Mouse (Mus musculus) liver, embryonic 12.5 days (tissue): ENCODE results near the gene Dctn5. TPM values are rescaled to one million over a fixed set of nuclear protein-coding genes. Genes with fewer than 3 reads are reported as not detected.

ENCODE experiments used
- ATAC-seq: fragments of 200-750 bp; cut with Nextera tagmentation; 2 replicates; pipeline ENCODE4 v1.8.0; 2017; ENCODE audit warnings: moderate number of reproducible peaks, mild to moderate bottlenecking, moderate library complexity
- H3K27ac ChIP-seq: fragments of 300-500 bp; sonication (generic); 2 replicates; pipeline ENCODE4 v1.5.1; 2016; ENCODE audit warnings: mild to moderate bottlenecking
- H3K27me3 ChIP-seq: fragments of 300-500 bp; sonication (generic); replicated peaks from 2 replicates; pipeline ENCODE4 v1.6.1; 2016; ENCODE audit warnings: mild to moderate bottlenecking, moderate library complexity
- H3K36me3 ChIP-seq: fragments of 300-500 bp; sonication (generic); 2 replicates; pipeline ENCODE4 v1.6.1; 2016; ENCODE audit warnings: mild to moderate bottlenecking, moderate library complexity
- H3K4me1 ChIP-seq: fragments of 300-500 bp; sonication (generic); 2 replicates; pipeline ENCODE4 v1.6.1; 2016
- H3K4me2 ChIP-seq: fragments of 300-500 bp; sonication (generic); 2 replicates; pipeline ENCODE4 v1.6.1; 2016; ENCODE audit warnings: mild to moderate bottlenecking, moderate library complexity
- H3K4me3 ChIP-seq: fragments of 300-500 bp; sonication (generic); 2 replicates; pipeline ENCODE4 v1.5.1; 2016; ENCODE audit warnings: mild to moderate bottlenecking, moderate library complexity
- H3K9ac ChIP-seq: fragments of 300-500 bp; sonication (generic); 2 replicates; pipeline ENCODE4 v1.6.1; 2016; ENCODE audit warnings: mild to moderate bottlenecking, moderate library complexity
- H3K9me3 ChIP-seq: fragments of 300-500 bp; sonication (generic); replicated peaks from 2 replicates; pipeline ENCODE4 v1.6.1; 2016; ENCODE audit warnings: mild to moderate bottlenecking, moderate library complexity
- WGBS: fragments of 180-500 bp; shearing (Covaris S2); methylation state at CpG from one replicate; pipeline ENCODE4 v1.1.7; 2016; ENCODE audit not compliant: insufficient replicate concordance; 5-methylcytosine and 5-hydroxymethylcytosine counted together
- polyA plus RNA-seq: library from polyadenylated mRNA; unstranded; fragments of >200 nt; fragmentation: Nextera tagmentation; extraction: Ambion mirVana; gene quantifications from 2 replicates; pipeline ENCODE4 v1.2.1, GENCODE M21; 2016

Gene Dctn5
- polyA plus RNA-seq, 1 experiment from 2014 or later: 58.4 TPM

- no peak overlapping the region for H3K4me2 ChIP-seq
- 0 out of 2 replicates have a peak, but pooled peaks cover 5% of the 10 kb centered on the region for H3K27me3 ChIP-seq
- H3K36me3 ChIP-seq: peaks cover 43% of the 10 kb centered on the region
- no peak overlapping the region for H3K9ac ChIP-seq
- H3K4me3 ChIP-seq: no peak overlapping the region
- ATAC-seq: no peak
- H3K27ac ChIP-seq: no peak overlapping the region; the same call in 1 of the 2 replicates
- 43% methylated on average over 10 of the region's 10 CpGs for WGBS
- 0 out of 2 replicates have a peak, but pooled peaks cover 2% of the 10 kb centered on the region for H3K4me1 ChIP-seq
- H3K9me3 ChIP-seq: no peaks in the 10 kb centered on the region
These were observed 38.8 kb downstream of the Dctn5 start for GRCm38 (mm10) chr7:122171613-122172012.

DNA sequence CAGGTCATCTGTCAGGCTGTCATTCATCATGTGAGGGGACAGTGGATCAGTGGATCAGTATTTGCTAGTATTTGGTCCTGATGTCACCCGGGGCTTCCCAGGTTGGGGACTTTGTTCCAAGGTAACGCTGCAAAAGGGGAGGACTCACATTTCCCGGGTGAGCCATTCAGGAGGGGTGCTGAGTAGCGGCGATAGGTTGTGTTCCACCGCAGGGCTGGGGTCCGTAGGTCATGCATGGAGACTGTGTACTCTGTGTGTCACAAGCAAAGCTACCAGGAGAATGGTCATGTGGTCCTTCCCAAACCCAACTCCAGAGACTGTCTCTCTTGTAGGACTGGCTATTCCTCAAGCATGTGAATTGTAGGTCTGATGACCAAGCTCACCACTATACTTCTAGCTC lies 47.9 kb downstream of the Dctn5 start:
- 73% methylated on average over 7 of the region's 7 CpGs for WGBS
- Histone ChIP-seq H3K4me1 (no peaks in the 10 kb centered on the region), H3K27me3 (peaks cover 10% of the 10 kb centered on the region), H3K4me3 (no peak overlapping the region), H3K27ac (no peak overlapping the region), H3K4me2 (no peak overlapping the region), H3K9me3 (no peaks in the 10 kb centered on the region), H3K36me3 (no peaks in the 10 kb centered on the region), H3K9ac (no peak overlapping the region)
- no peak; the same call in 1 of the 2 replicates for ATAC-seq

GRCm38 (mm10) chr7:122184569-122184968 lies 51.7 kb downstream of the Dctn5 start:
- Histone ChIP-seq H3K4me2 (no peak overlapping the region), H3K36me3 (no peaks in the 10 kb centered on the region), H3K4me1 (no peaks in the 10 kb centered on the region), H3K27me3 (peaks cover 8% of the 10 kb centered on the region), H3K4me3 (no peak overlapping the region), H3K9ac (no peak overlapping the region), H3K9me3 (no peaks in the 10 kb centered on the region), H3K27ac (no peak overlapping the region)
- 48% methylated on average over 5 of the region's 5 CpGs for WGBS
- ATAC-seq: no peak

GRCm38 (mm10) chr7:122186043-122186442 lies 53.2 kb downstream of the Dctn5 start, which contains the start of gene Ern2:
Ern2 (minus strand) TSS chr7:122186207.
- H3K4me2 ChIP-seq: no peak within 1 kb of the TSS
- H3K4me3 ChIP-seq: no peak within 1 kb of the TSS
- no peaks in the 10 kb centered on the region for H3K36me3 ChIP-seq
- H3K27me3 ChIP-seq: peaks cover 8% of the 10 kb centered on the region
- H3K4me1 ChIP-seq: no peaks in the 10 kb centered on the region
- WGBS: 19% methylated on average over 13 of the region's 17 CpGs
- H3K9me3 ChIP-seq: no peaks in the 10 kb centered on the region
- no peak within 1 kb of the TSS for H3K27ac ChIP-seq
- H3K9ac ChIP-seq: no peak within 1 kb of the TSS
- no peak for ATAC-seq

GRCm38 (mm10) chr7:122189484-122189883 lies 56.6 kb downstream of the Dctn5 start:
- Histone ChIP-seq H3K4me1 (no peaks in the 10 kb centered on the region), H3K4me2 (no peak overlapping the region), H3K4me3 (no peak overlapping the region), H3K27me3 (peaks cover 8% of the 10 kb centered on the region), H3K36me3 (no peaks in the 10 kb centered on the region), H3K9me3 (no peaks in the 10 kb centered on the region), H3K9ac (no peak overlapping the region), H3K27ac (no peak overlapping the region)
- no peak; the same call in 1 of the 2 replicates for ATAC-seq
- whole genome bisulfite sequencing: 30% methylated on average over 7 of the region's 7 CpGs

DNA sequence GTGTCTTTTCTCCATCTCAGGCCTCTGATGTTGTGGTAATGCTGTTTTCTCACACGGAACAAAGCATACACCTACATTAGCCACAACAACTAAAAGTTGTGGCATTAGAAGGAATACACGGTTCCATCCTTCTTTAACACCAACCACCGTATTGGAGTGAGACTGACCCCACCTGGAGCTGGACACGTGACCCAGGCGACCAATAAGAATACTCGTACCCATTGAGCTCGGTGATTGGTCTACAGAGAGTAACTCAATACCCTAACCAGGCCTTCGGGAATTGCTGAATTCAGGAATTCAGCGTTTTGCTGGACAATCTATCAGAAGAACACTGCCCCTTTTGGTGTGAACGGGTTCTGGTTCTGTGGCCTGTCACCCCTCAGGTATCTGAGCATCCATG lies 58.3 kb downstream of the Dctn5 start:
- Histone ChIP-seq H3K9ac (no peak overlapping the region), H3K27me3 (peaks cover under 1% of the 10 kb centered on the region; the same call in 1 of the 2 replicates), H3K9me3 (no peaks in the 10 kb centered on the region), H3K27ac (no peak overlapping the region), H3K4me2 (no peak overlapping the region), H3K4me1 (no peaks in the 10 kb centered on the region), H3K4me3 (no peak overlapping the region), H3K36me3 (no peaks in the 10 kb centered on the region)
- no peak for ATAC-seq
- WGBS: 55% methylated on average over 10 of the region's 10 CpGs

- Histone ChIP-seq H3K27me3 (no peaks in the 10 kb centered on the region), H3K36me3 (no peaks in the 10 kb centered on the region), H3K9me3 (no peaks in the 10 kb centered on the region), H3K4me1 (peaks cover 4% of the 10 kb centered on the region; the same call in 1 of the 2 replicates), H3K9ac (no peak overlapping the region), H3K4me2 (no peak overlapping the region), H3K4me3 (no peak overlapping the region), H3K27ac (no peak overlapping the region)
- no peak for ATAC-seq
These were observed 61.1 kb downstream of the Dctn5 start for GRCm38 (mm10) chr7:122193919-122194318.

GRCm38 (mm10) chr7:122196771-122197170 lies 63.9 kb downstream of the Dctn5 start:
- Histone ChIP-seq H3K9ac (no peak overlapping the region), H3K27me3 (no peaks in the 10 kb centered on the region), H3K9me3 (no peaks in the 10 kb centered on the region), H3K27ac (no peak overlapping the region), H3K4me1 (peaks cover 8% of the 10 kb centered on the region; the same call in 1 of the 2 replicates), H3K36me3 (no peaks in the 10 kb centered on the region), H3K4me2 (no peak overlapping the region), H3K4me3 (no peak overlapping the region)
- 61% methylated on average over 9 of the region's 9 CpGs for WGBS
- ATAC-seq: peak; percentile 46; the same call in 1 of the 2 replicates

GRCm38 (mm10) chr7:122197306-122197705 lies 64.5 kb downstream of the Dctn5 start:
- Histone ChIP-seq H3K27me3 (no peaks in the 10 kb centered on the region), H3K9me3 (no peaks in the 10 kb centered on the region), H3K4me2 (no peak overlapping the region), H3K4me3 (no peak overlapping the region), H3K9ac (no peak overlapping the region), H3K4me1 (peaks cover 8% of the 10 kb centered on the region; the same call in 1 of the 2 replicates), H3K36me3 (no peaks in the 10 kb centered on the region), H3K27ac (no peak overlapping the region)
- WGBS: 24% methylated on average over 4 of the region's 4 CpGs
- ATAC-seq: no peak

Other genes with a start within 250 kb of the Dctn5 start
- gene Cog7, start 151.3 kb upstream of the Dctn5 start, polyA plus RNA-seq: 15.1 and 16.7 TPM in 2 replicates
- 65.3 and 68.4 TPM in 2 replicates for gene Gga2, start 111.8 kb upstream of the Dctn5 start, polyA plus RNA-seq
- gene Ubfd1, start 65.9 kb upstream of the Dctn5 start, polyA plus RNA-seq: 38.3 and 41.1 TPM in 2 replicates
- 10.3 and 10.8 TPM in 2 replicates for gene Ears2, start 65.8 kb upstream of the Dctn5 start, polyA plus RNA-seq
- gene Ndufab1, start 31.2 kb upstream of the Dctn5 start, polyA plus RNA-seq: 562 and 614 TPM in 2 replicates
- gene Palb2, start 56 bp upstream of the Dctn5 start, polyA plus RNA-seq: 20.3 and 21.4 TPM in 2 replicates
- 147 and 151 TPM in 2 replicates for gene Plk1, start 26.4 kb downstream of the Dctn5 start, polyA plus RNA-seq
- 0.05 TPM in 1 of 2 replicates, not detected in the other for gene Ern2, start 53.2 kb downstream of the Dctn5 start, polyA plus RNA-seq
- gene Chp2, start 86.5 kb downstream of the Dctn5 start, polyA plus RNA-seq: 0.21 and 0.47 TPM in 2 replicates
- gene Prkcb, start 155.7 kb downstream of the Dctn5 start, polyA plus RNA-seq: 2.0 and 2.3 TPM in 2 replicates